Mouse (Mus musculus) cortical plate, adult 2 months (tissue): ENCODE measurements around the gene Taar7e. TPM values are rescaled to one million over a fixed set of nuclear protein-coding genes. Genes with fewer than 3 reads are reported as not detected.
"Not testable (repeated sequence)": the region's sequence is repeated elsewhere in the genome, so short reads cannot be mapped to it uniquely, and the experiment has no call there.

Experiments
- H3K27ac ChIP-seq: fragments of 200-500 bp; 2 replicates; pipeline ENCODE4 v1.5.1; 2012; ENCODE audit warnings: low read length, control low read depth, inconsistent platforms; ENCODE audit not compliant: insufficient read depth
- H3K4me1 ChIP-seq: fragments of 200-500 bp; 2 replicates; pipeline ENCODE4 v1.6.1; 2011; ENCODE audit warnings: low read length; ENCODE audit not compliant: control insufficient read depth, insufficient read depth
- H3K4me3 ChIP-seq: fragments of 200-500 bp; 2 replicates; pipeline ENCODE4 v1.5.1; 2011; ENCODE audit warnings: mild to moderate bottlenecking, low read length, control low read depth; ENCODE audit not compliant: insufficient read depth
- CTCF ChIP-seq: fragments of 200-500 bp; IDR thresholded peaks from 2 replicates; pipeline ENCODE4 v1.5.1; 2011; ENCODE audit warnings: mild to moderate bottlenecking, control low read depth, low read length; ENCODE audit not compliant: insufficient read depth; ENCODE audit errors: extremely low read depth
- POLR2A ChIP-seq: fragments of 200-500 bp; IDR thresholded peaks from 2 replicates; pipeline ENCODE4 v1.6.1; 2011; ENCODE audit warnings: mild to moderate bottlenecking, low read length, control low read depth; ENCODE audit not compliant: insufficient read depth; ENCODE audit errors: extremely low read depth
- polyA plus RNA-seq: library from polyadenylated mRNA; depleted of rRNA; stranded (reverse); fragments of >200 nt; gene quantifications from 2 replicates; pipeline ENCODE4 v1.2.3, GENCODE M21; 2012; rRNA removed

Gene Taar7e
- polyA plus RNA-seq, 1 experiment: not detected

GRCm38 (mm10) chr10:24058986-24059385 lies 21.6 kb downstream of the Taar7e start:
- Histone ChIP-seq H3K4me1 (no peaks in the 10 kb centered on the region), H3K27ac (no peak overlapping the region), H3K4me3 (no peak overlapping the region)
- TF ChIP-seq CTCF: no peak

- H3K4me1 ChIP-seq, H3K4me3 ChIP-seq, H3K27ac ChIP-seq: not testable (repeated sequence)
Observed at GRCm38 (mm10) chr10:24074751-24075150, 37.3 kb downstream of the Taar7e start.

- H3K4me1 ChIP-seq, H3K27ac ChIP-seq, H3K4me3 ChIP-seq: not testable (repeated sequence)
Observed at GRCm38 (mm10) chr10:24076200-24076599, 38.8 kb downstream of the Taar7e start, which contains the start of gene Taar8a. Gene Taar8a, plus strand, starts transcription at chr10:24076500.

GRCm38 (mm10) chr10:24080166-24080565 lies 42.8 kb downstream of the Taar7e start:
- no peak for TF ChIP-seq POLR2A
- TF ChIP-seq CTCF: peak; percentile 78
- H3K4me1 ChIP-seq: no peaks in the 10 kb centered on the region

GRCm38 (mm10) chr10:24085936-24086335 lies 48.5 kb downstream of the Taar7e start:
- H3K4me3 ChIP-seq: no peak overlapping the region
- no peaks in the 10 kb centered on the region for H3K4me1 ChIP-seq
- no peak overlapping the region for H3K27ac ChIP-seq
- TF ChIP-seq CTCF (no peak), POLR2A (no peak)

More at GRCm38 (mm10) chr10:24080166-24080565, 42.8 kb downstream of the Taar7e start:
- H3K27ac ChIP-seq: no peak overlapping the region
- no peak overlapping the region for H3K4me3 ChIP-seq

GRCm38 (mm10) chr10:24086555-24086954 lies 49.1 kb downstream of the Taar7e start:
- Histone ChIP-seq H3K4me1 (no peaks in the 10 kb centered on the region), H3K4me3 (no peak overlapping the region), H3K27ac (no peak overlapping the region)
- TF ChIP-seq CTCF (no peak), POLR2A (no peak)

GRCm38 (mm10) chr10:24087168-24087567 lies 49.8 kb downstream of the Taar7e start:
- H3K4me1 ChIP-seq: no peaks in the 10 kb centered on the region
- TF ChIP-seq POLR2A (no peak), CTCF (no peak)
- H3K27ac ChIP-seq: no peak overlapping the region
- H3K4me3 ChIP-seq: no peak overlapping the region

Other genes with a start within 250 kb of the Taar7e start
- gene Slc18b1, start 240.6 kb upstream of the Taar7e start, polyA plus RNA-seq: 19.3 and 21.4 TPM in 2 replicates
- gene Vnn3, start 186.2 kb upstream of the Taar7e start, polyA plus RNA-seq: 0.09 TPM in 1 of 2 replicates, not detected in the other
- gene Vnn1, start 142.9 kb upstream of the Taar7e start, polyA plus RNA-seq: 0.28 and 0.88 TPM in 2 replicates
- not detected in 2 replicates for gene Taar1, start 117.3 kb upstream of the Taar7e start, polyA plus RNA-seq
- gene Taar2, start 99.0 kb upstream of the Taar7e start, polyA plus RNA-seq: not detected in 2 replicates
- not detected in 2 replicates for gene Taar3, start 88.1 kb upstream of the Taar7e start, polyA plus RNA-seq
- gene Taar4, start 77.1 kb upstream of the Taar7e start, polyA plus RNA-seq: not detected in 2 replicates
- not detected in 2 replicates for gene Taar5, start 66.9 kb upstream of the Taar7e start, polyA plus RNA-seq
- gene Taar6, start 52.0 kb upstream of the Taar7e start, polyA plus RNA-seq: not detected in 2 replicates
- gene Taar7a, start 44.1 kb upstream of the Taar7e start, polyA plus RNA-seq: not detected in 2 replicates
- not detected in 2 replicates for gene Taar7b, start 37.7 kb upstream of the Taar7e start, polyA plus RNA-seq
- gene Taar7d, start 10.4 kb upstream of the Taar7e start, polyA plus RNA-seq: not detected in 2 replicates
- gene Taar7f, start 11.9 kb downstream of the Taar7e start, polyA plus RNA-seq: not detected in 2 replicates
- not detected in 2 replicates for gene Taar8a, start 38.9 kb downstream of the Taar7e start, polyA plus RNA-seq
- gene Taar8b, start 54.7 kb downstream of the Taar7e start, polyA plus RNA-seq: not detected in 2 replicates
- gene Taar8c, start 64.3 kb downstream of the Taar7e start, polyA plus RNA-seq: not detected in 2 replicates
- gene Taar9, start 71.9 kb downstream of the Taar7e start, polyA plus RNA-seq: not detected in 2 replicates
- 143 and 154 TPM in 2 replicates for gene Stx7, start 111.7 kb downstream of the Taar7e start, polyA plus RNA-seq
- gene Moxd1, start 185.9 kb downstream of the Taar7e start, polyA plus RNA-seq: 4.5 and 5.6 TPM in 2 replicates